Mouse (Mus musculus): ENCODE data around the gene Ugt1a2. TPM values are rescaled to one million over a fixed set of nuclear protein-coding genes. Genes with fewer than 3 reads are reported as not detected.
"Not testable (repeated sequence)": the region's sequence is repeated elsewhere in the genome, so short reads cannot be mapped to it uniquely, and the experiment has no call there.

Gene Ugt1a2
- 10.9 and 11.5 TPM in 2 replicates for polyA plus RNA-seq (2012; ENCODE audit: insufficient read depth, insufficient read length, missing spikeins)

- no peak for TF ChIP-seq CTCF (IDR thresholded peaks at IDR 0.05; ENCODE audit: low read depth, low read length)
- no peak for TF ChIP-seq POLR2A (IDR thresholded peaks at IDR 0.05; ENCODE audit: borderline replicate concordance, low read depth, low read length)
- no peaks in the 10 kb centered on the region for H3K4me1 ChIP-seq (ENCODE audit: control insufficient read depth, insufficient read depth, low read length)
- no peak within 1 kb of the TSS for H3K4me3 ChIP-seq (ENCODE audit: insufficient read depth, low read length)
- no peak within 1 kb of the TSS for H3K27ac ChIP-seq (ENCODE audit: insufficient read depth, low read depth, low read length)
These were observed at the start of gene Ugt1a2 for GRCm38 (mm10) chr1:88200456-88200855. Gene Ugt1a2, plus strand, starts transcription at chr1:88200601.

DNA sequence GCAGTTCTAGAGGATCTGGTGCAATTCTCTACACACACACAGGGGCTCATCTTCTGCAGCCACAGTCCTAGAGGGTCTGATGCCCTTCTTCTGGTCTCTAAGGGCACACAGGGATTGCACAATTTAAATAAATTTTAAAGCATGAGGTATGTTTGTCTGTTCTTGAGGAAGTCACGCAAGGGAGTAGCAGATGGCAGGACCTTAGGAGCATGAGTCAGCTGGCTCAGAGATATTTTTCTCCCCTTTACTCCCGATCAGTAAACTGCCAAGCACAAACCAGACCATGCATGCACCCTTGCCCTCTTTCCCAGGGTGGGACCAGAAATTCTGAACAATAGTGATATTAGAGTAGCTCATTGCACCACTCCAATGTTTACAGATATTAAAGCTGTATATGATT lies 42.0 kb upstream of the Ugt1a2 start:
- H3K4me3 ChIP-seq (ENCODE audit: insufficient read depth, low read length), result no peak overlapping the region
- peak overlapping the region; percentile 65 for H3K27ac ChIP-seq (ENCODE audit: insufficient read depth, low read depth, low read length)
- H3K4me1 ChIP-seq (ENCODE audit: control insufficient read depth, insufficient read depth, low read length), result peaks cover 14% of the 10 kb centered on the region
- TF ChIP-seq POLR2A (IDR thresholded peaks at IDR 0.05; ENCODE audit: borderline replicate concordance, low read depth, low read length) (no peak), CTCF (IDR thresholded peaks at IDR 0.05; ENCODE audit: low read depth, low read length) (no peak)

- TF ChIP-seq CTCF (IDR thresholded peaks at IDR 0.05; ENCODE audit: low read depth, low read length) (no peak), POLR2A (IDR thresholded peaks at IDR 0.05; ENCODE audit: borderline replicate concordance, low read depth, low read length) (no peak)
- Histone ChIP-seq H3K4me1 (ENCODE audit: control insufficient read depth, insufficient read depth, low read length) (peaks cover 4% of the 10 kb centered on the region), H3K4me3 (ENCODE audit: insufficient read depth, low read length) (no peak within 1 kb of the TSS), H3K27ac (ENCODE audit: insufficient read depth, low read depth, low read length) (no peak within 1 kb of the TSS)
These were observed 34.7 kb upstream of the Ugt1a2 start, which contains the start of gene Ugt1a5 for GRCm38 (mm10) chr1:88165711-88166110. Gene Ugt1a5, plus strand, starts transcription at chr1:88166012.

DNA sequence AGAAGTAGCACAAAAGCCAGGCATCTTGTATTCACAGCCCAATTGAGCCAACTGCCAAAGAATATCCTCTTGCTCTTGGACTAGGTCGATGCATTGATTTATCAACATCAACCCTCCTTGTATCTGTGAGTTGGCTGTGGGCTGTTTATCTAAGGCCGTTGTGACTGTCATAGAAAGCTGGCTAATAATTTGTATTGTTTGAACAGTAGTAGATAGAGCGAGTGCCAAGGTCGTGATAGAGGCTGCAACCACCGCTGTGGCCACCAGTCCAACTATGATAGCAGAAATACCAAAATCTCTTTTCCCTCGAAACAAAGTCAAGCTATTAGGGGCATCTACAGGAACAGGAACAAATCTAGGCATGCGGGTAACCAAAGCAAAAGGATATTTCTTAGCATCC lies 28.2 kb upstream of the Ugt1a2 start:
- not testable (repeated sequence) for H3K4me1 ChIP-seq (ENCODE audit: control insufficient read depth, insufficient read depth, low read length)

DNA sequence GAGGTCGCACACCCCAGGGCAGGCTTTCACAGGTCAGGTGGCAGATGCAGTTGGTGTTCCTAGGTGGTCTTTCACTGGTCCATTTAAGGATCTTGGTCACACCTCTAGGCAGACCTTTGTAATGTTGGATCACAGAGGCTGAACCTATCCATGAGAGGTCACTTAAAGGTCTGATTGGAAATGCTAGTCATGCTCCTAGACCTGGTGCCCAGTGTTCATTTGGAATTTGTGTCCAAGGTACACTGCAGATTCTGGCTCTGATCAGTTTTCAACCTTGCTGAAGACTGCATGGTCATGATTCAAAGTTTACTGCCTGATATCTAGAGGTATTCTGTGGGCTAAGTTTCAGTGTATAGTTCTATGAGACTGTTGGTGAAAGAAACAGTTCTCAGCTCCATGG lies 20.7 kb upstream of the Ugt1a2 start:
- TF ChIP-seq POLR2A (IDR thresholded peaks at IDR 0.05; ENCODE audit: borderline replicate concordance, low read depth, low read length), result no peak
- TF ChIP-seq CTCF (IDR thresholded peaks at IDR 0.05; ENCODE audit: low read depth, low read length), result no peak
- no peak overlapping the region for H3K27ac ChIP-seq (ENCODE audit: insufficient read depth, low read depth, low read length)

More for the DNA sequence above, 28.2 kb upstream of the Ugt1a2 start:
- not testable (repeated sequence) for H3K4me3 ChIP-seq (ENCODE audit: insufficient read depth, low read length); H3K27ac ChIP-seq (ENCODE audit: insufficient read depth, low read depth, low read length)

GRCm38 (mm10) chr1:88186325-88186935 lies 14.0 kb upstream of the Ugt1a2 start:
- TF ChIP-seq POLR2A (IDR thresholded peaks at IDR 0.05; ENCODE audit: borderline replicate concordance, low read depth, low read length) (no peak), CTCF (IDR thresholded peaks at IDR 0.05; ENCODE audit: low read depth, low read length) (no peak)
- H3K4me1 ChIP-seq (ENCODE audit: control insufficient read depth, insufficient read depth, low read length), result peaks cover 7% of the 10 kb centered on the region
- H3K27ac ChIP-seq (ENCODE audit: insufficient read depth, low read depth, low read length), result no peak overlapping the region
- H3K4me3 ChIP-seq (ENCODE audit: insufficient read depth, low read length), result no peak overlapping the region

More for the DNA sequence above, 20.7 kb upstream of the Ugt1a2 start:
- Histone ChIP-seq H3K4me3 (ENCODE audit: insufficient read depth, low read length) (no peak overlapping the region), H3K4me1 (ENCODE audit: control insufficient read depth, insufficient read depth, low read length) (peaks cover 14% of the 10 kb centered on the region)

- Histone ChIP-seq H3K27ac (ENCODE audit: insufficient read depth, low read depth, low read length) (no peak overlapping the region), H3K4me1 (ENCODE audit: control insufficient read depth, insufficient read depth, low read length) (no peaks in the 10 kb centered on the region), H3K4me3 (ENCODE audit: insufficient read depth, low read length) (no peak overlapping the region)
- TF ChIP-seq CTCF (IDR thresholded peaks at IDR 0.05; ENCODE audit: low read depth, low read length), result no peak
- TF ChIP-seq POLR2A (IDR thresholded peaks at IDR 0.05; ENCODE audit: borderline replicate concordance, low read depth, low read length), result no peak
These were observed 8.3 kb upstream of the Ugt1a2 start for GRCm38 (mm10) chr1:88192136-88192535.

GRCm38 (mm10) chr1:88195687-88196086 lies 4.7 kb upstream of the Ugt1a2 start:
- Histone ChIP-seq H3K27ac (ENCODE audit: insufficient read depth, low read depth, low read length) (no peak overlapping the region), H3K4me3 (ENCODE audit: insufficient read depth, low read length) (no peak overlapping the region), H3K4me1 (ENCODE audit: control insufficient read depth, insufficient read depth, low read length) (no peaks in the 10 kb centered on the region)
- TF ChIP-seq CTCF (IDR thresholded peaks at IDR 0.05; ENCODE audit: low read depth, low read length), result no peak
- no peak for TF ChIP-seq POLR2A (IDR thresholded peaks at IDR 0.05; ENCODE audit: borderline replicate concordance, low read depth, low read length)

GRCm38 (mm10) chr1:88197443-88197842 lies 3.0 kb upstream of the Ugt1a2 start:
- TF ChIP-seq CTCF (IDR thresholded peaks at IDR 0.05; ENCODE audit: low read depth, low read length) (no peak), POLR2A (IDR thresholded peaks at IDR 0.05; ENCODE audit: borderline replicate concordance, low read depth, low read length) (no peak)
- Histone ChIP-seq H3K4me3 (ENCODE audit: insufficient read depth, low read length) (no peak overlapping the region), H3K27ac (ENCODE audit: insufficient read depth, low read depth, low read length) (no peak overlapping the region), H3K4me1 (ENCODE audit: control insufficient read depth, insufficient read depth, low read length) (no peaks in the 10 kb centered on the region)

DNA sequence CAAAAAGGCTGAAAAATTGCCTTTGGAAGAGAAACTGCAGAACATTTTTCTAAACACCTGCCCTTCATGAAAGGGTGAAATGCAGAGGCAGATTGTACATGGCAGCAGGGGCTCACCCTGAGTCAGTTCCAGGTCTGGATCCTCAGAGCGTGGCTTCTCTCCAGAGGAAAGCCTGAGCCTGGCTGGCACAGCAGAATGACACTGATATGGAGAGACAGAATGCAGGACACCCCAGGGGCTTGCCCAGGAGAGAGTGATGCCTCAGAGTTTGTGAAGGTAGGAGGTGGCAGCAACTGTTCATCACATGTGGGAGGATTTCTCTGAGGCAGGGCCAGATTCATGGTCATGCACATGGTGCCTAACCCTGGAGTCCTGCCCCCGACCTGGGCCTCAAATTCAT lies 405 bp upstream of the Ugt1a2 start:
- Histone ChIP-seq H3K4me3 (ENCODE audit: insufficient read depth, low read length) (no peak overlapping the region), H3K27ac (ENCODE audit: insufficient read depth, low read depth, low read length) (no peak overlapping the region), H3K4me1 (ENCODE audit: control insufficient read depth, insufficient read depth, low read length) (no peaks in the 10 kb centered on the region)
- TF ChIP-seq CTCF (IDR thresholded peaks at IDR 0.05; ENCODE audit: low read depth, low read length), result no peak
